Mouse (Mus musculus): ENCODE measurements around the gene Tpcn2.

Gene Tpcn2

DNA sequence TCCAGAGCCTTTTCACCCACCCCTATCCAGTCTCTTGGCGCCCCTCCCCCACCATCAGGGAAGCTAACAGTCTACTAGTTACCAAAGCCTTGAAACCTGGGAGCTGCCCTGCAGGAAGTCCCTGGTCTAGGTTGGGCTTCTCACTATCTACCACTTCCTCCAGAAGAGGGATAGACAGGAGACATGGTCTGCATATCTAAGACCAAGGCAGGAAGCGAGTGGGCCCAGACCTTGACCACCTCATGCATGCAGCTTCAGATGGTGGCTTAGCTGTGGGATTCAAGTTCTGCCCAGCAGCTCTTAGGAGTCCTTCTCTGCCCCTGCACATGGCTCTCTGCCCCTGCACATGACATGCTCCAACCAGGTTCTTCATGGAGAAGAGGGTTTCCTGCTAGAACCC, 34.9 kb downstream of the Tpcn2 start:
- in situ Hi-C loops (cut with MboI; ENCODE audit: unreplicated experiment in 2 of 2), result loop anchor here in 1 of 2 experiments (5.0 kb wide), 1 partner anchor 662 kb away; no protein-coding TSS in a partner anchor

GRCm38 (mm10) chr7:145242851-145243712, 40.7 kb downstream of the Tpcn2 start:
- in situ Hi-C loops (cut with MboI; ENCODE audit: unreplicated experiment in 2 of 2), result loop anchor here (5.0 kb wide), 6 partner anchors 126 to 661 kb away; partner anchors contain the start of genes Ccnd1 (in 2 of the 2), Fadd (in 1 of the 2) and Fgf4 (in 1 of the 2)

- in situ Hi-C loops (cut with MboI; ENCODE audit: unreplicated experiment in 2 of 2), result loop anchor here (5.0 kb wide), 6 partner anchors 125 to 660 kb away; partner anchors contain the start of genes Ccnd1 (in 2 of the 2), Fadd (in 1 of the 2) and Fgf4 (in 1 of the 2)
Observed at GRCm38 (mm10) chr7:145242028-145242427, 41.8 kb downstream of the Tpcn2 start.

- in situ Hi-C loops (cut with MboI; ENCODE audit: unreplicated experiment in 2 of 2), result loop anchor here (5.0 kb wide), 6 partner anchors 124 to 659 kb away; partner anchors contain the start of genes Ccnd1 (in 2 of the 2), Fadd (in 1 of the 2) and Fgf4 (in 1 of the 2)
Observed at GRCm38 (mm10) chr7:145240929-145241328, 42.9 kb downstream of the Tpcn2 start.

DNA sequence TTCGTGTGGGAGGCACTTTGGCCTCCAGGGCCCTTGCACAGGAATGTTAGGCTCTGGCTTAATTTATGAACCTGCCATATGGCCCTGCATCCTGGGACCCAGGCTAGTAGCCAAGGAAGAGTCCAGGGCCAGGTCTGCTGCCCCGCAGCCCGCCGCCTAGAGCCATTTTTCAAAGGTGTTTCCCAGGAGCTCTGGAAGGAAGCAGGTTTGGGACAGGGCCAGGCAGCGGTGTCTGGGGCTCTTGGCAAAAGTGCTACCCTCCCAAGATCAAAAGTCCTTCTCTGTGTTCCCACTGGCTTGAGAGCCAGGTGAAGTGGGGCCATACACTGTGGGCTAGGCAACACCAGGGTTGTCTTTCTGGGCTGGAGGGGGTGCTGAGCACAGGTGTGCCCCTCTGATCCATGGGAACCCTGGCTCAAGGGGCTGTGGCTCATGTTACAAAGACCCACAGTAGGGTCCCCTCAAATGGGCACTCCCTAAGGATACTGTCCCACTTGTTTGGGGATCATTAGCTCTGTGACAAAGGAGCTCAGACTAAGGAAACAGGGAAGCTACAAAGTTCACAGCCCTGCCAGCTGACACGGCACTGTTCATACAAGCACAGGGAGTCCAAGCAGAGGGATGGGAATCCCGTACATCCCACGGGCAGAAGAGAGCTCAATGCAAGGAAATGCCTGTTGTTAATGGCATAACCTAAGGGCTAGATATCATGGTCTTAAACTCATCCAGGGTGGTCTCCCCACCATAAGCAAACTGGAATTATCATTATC, 43.9 kb downstream of the Tpcn2 start:
- in situ Hi-C loops (cut with MboI; ENCODE audit: unreplicated experiment in 2 of 2), result loop anchor here (5.0 kb wide), 6 partner anchors 123 to 658 kb away; partner anchors contain the start of genes Ccnd1 (in 2 of the 2), Fadd (in 1 of the 2) and Fgf4 (in 1 of the 2)

GRCm38 (mm10) chr7:145239145-145239544, 44.7 kb downstream of the Tpcn2 start:
- in situ Hi-C loops (cut with MboI; ENCODE audit: unreplicated experiment in 2 of 2), result no loop called here

GRCm38 (mm10) chr7:145234841-145235790, 48.7 kb downstream of the Tpcn2 start:
- in situ Hi-C loops (cut with MboI; ENCODE audit: unreplicated experiment in 2 of 2), result no loop called here

- in situ Hi-C loops (cut with MboI; ENCODE audit: unreplicated experiment in 2 of 2), result no loop called here
Observed at GRCm38 (mm10) chr7:145231659-145232058, 52.2 kb downstream of the Tpcn2 start.

- in situ Hi-C loops (cut with MboI; ENCODE audit: unreplicated experiment in 2 of 2), result no loop called here
Observed at GRCm38 (mm10) chr7:145226641-145227040, 57.2 kb downstream of the Tpcn2 start.

- in situ Hi-C loops (cut with MboI; ENCODE audit: unreplicated experiment in 2 of 2), result no loop called here
Observed at GRCm38 (mm10) chr7:145225626-145226025, 58.2 kb downstream of the Tpcn2 start.

DNA sequence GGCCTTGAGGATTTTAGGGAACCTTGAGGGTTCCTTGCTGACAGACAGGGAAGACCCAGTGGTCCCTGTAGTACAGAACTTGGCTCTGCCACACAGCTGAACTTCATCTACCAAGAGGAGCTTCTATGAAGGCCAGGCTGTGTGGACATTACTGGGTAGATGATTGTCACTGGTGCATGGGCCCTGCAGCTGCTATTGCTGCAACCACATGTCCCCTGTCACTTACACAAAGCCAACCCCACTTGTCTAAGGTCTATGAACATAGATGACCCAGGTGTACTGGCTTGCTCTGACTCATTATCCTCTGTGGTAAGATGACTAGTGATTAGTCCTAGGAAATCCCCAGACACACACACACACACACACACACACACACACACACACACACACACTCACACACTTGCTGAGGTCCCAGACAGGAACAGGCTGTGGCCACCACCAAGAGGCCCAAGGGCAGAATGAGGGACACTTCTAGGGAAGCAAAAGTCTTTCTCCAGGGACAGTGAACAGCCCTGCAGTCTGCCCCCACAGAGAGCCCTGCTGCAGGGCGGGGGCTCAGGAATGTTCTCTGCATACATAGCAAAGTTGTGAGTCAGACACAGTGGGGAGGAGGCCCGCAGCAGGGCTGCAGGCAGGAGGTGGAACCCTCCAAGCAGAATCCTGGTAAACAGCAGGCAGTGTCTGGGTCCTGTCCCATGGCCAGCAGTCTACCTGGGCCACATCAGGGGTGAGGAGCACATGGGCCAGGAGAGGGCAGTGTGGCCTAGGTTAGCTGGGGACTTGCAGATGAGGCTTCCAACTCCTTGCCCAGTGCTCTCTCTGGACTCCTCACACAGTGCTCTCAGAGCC, 61.7 kb downstream of the Tpcn2 start:
- in situ Hi-C loops (cut with MboI; ENCODE audit: unreplicated experiment in 2 of 2), result no loop called here

DNA sequence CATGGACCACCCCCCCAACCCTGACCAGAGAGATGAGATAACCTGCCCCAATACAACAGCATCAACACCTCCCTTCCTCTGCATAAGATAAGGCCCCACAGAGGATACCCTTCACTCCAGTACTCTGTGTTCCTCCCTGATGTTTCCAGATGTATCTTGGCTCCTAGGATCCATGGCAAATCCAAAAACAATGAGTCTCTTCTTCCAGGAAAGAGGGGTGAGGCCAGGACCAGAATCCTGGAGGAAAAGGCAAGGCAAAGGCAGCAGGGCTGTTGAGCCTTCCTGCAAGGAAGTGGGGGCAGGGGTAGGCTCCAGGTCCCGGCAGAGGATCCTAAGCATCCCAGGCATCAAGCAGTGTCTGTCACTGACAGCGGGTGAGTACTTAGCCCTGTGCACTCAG, 62.5 kb downstream of the Tpcn2 start:
- in situ Hi-C loops (cut with MboI; ENCODE audit: unreplicated experiment in 2 of 2), result no loop called here

DNA sequence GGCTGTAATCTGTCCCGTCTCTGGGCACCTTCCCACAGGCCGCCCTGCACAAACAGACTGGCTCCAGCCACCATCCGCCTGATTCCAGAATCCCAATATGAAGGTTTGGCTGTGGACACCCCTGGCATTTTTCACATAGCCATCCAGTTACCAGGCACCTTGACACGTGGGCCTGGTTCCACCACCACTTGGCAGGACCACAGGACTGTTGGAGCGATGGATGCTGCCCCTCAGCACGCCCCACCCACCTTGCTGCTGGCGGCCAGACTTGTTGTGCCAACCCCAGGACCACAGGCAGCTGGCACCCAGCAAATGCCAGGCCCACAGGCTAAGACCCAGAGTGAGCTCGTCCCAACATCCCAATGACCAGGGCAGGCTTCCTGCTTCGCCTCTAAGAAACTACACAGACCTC, 64.4 kb downstream of the Tpcn2 start:
- in situ Hi-C loops (cut with MboI; ENCODE audit: unreplicated experiment in 2 of 2), result no loop called here

GRCm38 (mm10) chr7:145216591-145216990, 67.2 kb downstream of the Tpcn2 start:
- in situ Hi-C loops (cut with MboI; ENCODE audit: unreplicated experiment in 2 of 2), result no loop called here

GRCm38 (mm10) chr7:145215476-145215875, 68.3 kb downstream of the Tpcn2 start:
- in situ Hi-C loops (cut with MboI; ENCODE audit: unreplicated experiment in 2 of 2), result no loop called here

- in situ Hi-C loops (cut with MboI; ENCODE audit: unreplicated experiment in 2 of 2), result no loop called here
Observed at GRCm38 (mm10) chr7:145211680-145212659, 71.8 kb downstream of the Tpcn2 start.

- in situ Hi-C loops (cut with MboI; ENCODE audit: unreplicated experiment in 2 of 2), result no loop called here
Observed at GRCm38 (mm10) chr7:145210477-145211070, 73.2 kb downstream of the Tpcn2 start.

Measured in v-Abl transformed pro-B cells (cell line).